Mouse (Mus musculus): ENCODE measurements around the gene Lrpprc.

DNA sequence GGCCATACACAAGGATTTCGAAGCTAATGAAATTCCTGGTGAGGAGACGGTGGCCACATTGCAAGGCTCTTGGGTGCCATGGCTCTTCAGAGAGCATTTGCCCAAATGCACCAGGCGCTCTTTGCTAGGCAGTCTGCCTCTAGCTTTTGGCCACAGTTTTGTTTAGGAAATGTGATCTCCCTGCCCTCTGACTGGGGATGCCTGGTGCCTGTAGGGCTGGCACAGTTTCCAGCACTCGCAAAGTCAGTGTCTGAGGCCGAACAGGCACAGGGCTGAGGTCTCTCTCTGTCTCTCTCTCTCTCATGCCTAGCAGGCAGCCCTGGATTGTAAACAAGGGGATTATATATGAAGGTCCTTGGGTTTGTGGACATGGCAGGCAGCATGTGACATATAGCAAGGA lies 100.5 kb downstream of the Lrpprc start:
- TF ChIP-seq POLR2A (IDR thresholded peaks at IDR 0.05; ENCODE audit: control insufficient read depth, low read depth, low read length): no peak
- no peak for TF ChIP-seq CTCF (IDR thresholded peaks at IDR 0.05; ENCODE audit: control insufficient read depth, insufficient read depth, insufficient replicate concordance, low read depth, low read length)
